Mouse (Mus musculus) heart, adult 2 months (tissue): ENCODE measurements at regions not wholly inside any gene's neighbourhood (a gene's known extent, or its start where the extent isn't known, plus 50 kb on each side); places are given as distances from the start of the nearest gene placed in this dataset.

ENCODE experiments used
- CTCF ChIP-seq: fragments of 200-600 bp; IDR thresholded peaks from 2 replicates; pipeline ENCODE4 v1.8.1; 2022; ENCODE audit warnings: antibody characterized with exemption, mild to moderate bottlenecking, moderate library complexity
- POLR2A ChIP-seq: fragments of 200-500 bp; IDR thresholded peaks from 2 replicates; pipeline ENCODE4 v1.6.1; 2011; ENCODE audit warnings: mild to moderate bottlenecking, low read depth, low read length, control low read depth; ENCODE audit not compliant: insufficient read depth

GRCm38 (mm10) chr14:76622634-76623291 lies 66.1 kb upstream of the Serp2 start:
- TF ChIP-seq POLR2A = no peak
- no peak for TF ChIP-seq CTCF
